Mouse (Mus musculus) frontal cortex, postnatal 14 days (tissue): ENCODE results near the gene Plod3.
"Not testable (repeated sequence)": the region's sequence is repeated elsewhere in the genome, so short reads cannot be mapped to it uniquely, and the experiment has no call there.

Experiments
- DNase-seq, 2 experiments: peaks; one replicate each; pipeline ENCODE4 v3.0.0; 2022; ENCODE audit warnings: low spot score in 2 of 2

Gene Plod3

DNA sequence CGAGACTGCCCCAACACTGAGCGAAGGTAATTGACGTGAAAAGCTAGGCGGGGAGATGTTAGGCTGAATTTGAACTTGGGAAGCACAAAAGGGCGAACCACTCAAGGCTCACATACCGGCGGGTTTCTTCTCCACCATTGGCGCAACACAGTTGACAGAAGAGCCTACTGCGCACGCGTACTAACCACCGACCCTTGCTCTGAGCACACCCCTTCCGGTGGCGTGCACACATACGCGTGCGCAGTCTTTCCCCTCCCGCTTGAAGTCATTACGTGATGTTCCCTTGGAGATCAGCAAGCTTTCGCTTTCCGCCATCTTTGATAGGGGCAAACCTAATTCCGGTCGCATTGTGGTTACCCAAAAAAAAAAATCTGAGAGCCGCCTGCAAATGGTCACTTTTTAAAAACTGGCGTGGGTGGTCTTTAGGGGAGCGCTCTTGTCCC is at the start of gene Plod3:
Gene Plod3, plus strand, starts transcription at position 325 of the 443 bp plus-strand sequence.
- peak; percentile 93 to 96 for DNase-seq

DNA sequence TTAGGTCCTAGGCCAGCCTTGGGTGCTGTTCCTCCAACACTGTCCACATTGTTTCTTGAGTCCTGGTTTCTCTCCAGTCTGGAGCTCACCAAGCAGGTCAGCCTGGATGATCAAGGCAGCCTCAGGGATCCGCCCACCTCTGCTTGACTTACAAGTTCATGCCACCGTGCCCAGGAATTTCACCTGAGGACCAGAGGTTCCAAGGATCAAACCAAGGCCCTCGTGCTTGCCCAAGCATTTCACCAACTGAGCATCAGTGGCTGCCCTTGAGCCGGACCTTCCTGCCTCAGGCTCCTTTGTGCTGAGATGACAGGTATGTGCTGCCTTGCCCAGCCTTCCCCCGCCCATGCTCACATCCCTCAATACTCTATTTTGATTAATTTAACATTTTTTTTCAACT is 49.2 kb upstream of the Plod3 start:
- no peak for DNase-seq

DNA sequence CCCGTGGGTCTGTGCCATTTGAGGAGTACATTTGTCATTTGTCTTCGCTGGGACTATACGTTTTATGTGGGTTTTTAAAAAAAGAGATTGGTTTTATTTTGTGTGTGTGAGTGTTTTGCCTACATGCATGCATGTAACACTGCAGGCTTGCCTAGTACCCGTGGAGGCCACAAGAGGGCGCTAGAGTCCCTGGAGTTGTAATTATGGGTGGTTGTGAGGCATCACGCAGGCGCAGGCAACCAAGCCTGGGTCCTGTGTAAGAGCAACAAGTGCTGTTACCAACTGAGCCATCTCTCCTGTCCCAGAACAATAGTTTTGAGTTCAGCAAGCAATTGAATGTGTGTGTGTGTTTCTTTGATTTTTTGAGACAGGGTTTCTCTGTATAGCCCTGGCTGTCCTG is 47.5 kb upstream of the Plod3 start:
- DNase-seq: no peak

DNA sequence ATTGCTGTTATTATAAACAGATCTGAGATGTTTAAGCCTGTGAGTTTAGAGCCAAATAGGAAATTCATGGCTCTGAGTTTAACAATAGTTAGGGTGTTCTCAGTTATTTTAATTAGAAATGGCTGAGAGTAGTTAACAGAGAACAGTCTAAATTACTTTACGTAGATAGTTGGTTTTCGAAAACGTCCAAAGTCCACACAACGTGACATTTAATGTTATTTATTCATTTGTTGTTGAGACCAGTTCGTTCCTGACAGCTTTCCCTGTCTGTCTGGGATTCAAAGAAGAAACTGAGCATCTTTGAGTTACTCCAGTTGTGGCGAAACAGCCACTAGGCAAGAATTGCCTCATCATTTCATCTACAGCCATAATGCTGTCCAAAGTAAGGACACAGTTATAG is 46.8 kb upstream of the Plod3 start:
- DNase-seq: not testable (repeated sequence)

DNA sequence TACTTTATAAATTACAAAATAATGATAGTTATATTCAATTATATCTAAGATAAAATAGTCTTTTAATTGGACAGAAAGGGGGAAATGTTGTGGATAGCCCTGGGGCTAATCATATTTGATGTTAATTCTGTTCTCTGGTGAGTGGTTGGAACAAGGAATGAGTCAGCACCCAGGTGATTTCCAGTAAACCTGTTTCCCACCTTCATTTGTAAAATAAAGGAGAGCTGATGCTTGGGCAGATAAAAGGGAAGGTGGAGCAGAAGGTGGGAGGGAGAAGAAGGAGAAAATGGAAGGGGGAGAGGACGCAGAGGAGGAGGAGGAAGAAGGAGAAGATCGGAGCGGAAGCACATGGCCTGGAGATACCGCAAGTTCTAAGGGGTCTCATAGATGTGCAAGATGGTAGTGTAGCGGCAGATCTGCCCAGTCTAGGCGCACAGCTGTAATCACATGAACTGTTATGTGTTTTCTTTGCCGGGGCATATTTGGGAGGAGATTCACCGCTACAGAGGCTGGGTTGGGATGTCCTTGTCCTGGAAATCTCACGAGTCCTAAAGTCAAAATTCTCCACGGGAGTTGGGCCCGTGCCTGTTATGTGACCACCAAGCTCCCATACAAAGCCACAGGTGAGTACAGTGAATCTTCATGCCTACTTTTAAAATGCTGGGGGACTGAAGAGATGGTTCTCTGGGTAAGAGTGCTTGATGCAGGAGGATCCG is 45.8 kb upstream of the Plod3 start:
- no peak for DNase-seq

DNA sequence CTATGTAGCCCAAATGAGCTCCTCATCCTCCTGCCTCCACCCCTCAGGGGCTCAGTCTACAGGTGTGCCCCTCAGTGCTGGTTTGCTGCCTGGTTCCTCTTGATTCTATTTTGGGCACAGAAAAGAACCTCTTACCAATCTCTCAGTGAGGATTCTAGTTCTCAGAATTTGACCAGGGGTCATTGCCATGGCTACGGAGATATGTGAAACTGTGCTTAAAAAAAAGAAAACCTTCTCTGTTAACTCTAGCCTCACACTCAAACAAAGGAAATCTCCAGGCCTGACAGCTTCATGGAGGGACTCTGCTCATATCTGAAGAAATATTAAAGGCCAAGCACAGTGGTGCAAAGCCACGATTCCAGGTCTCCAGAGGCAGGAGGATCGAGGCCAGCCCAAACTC is 44.0 kb upstream of the Plod3 start:
- DNase-seq: no peak

DNA sequence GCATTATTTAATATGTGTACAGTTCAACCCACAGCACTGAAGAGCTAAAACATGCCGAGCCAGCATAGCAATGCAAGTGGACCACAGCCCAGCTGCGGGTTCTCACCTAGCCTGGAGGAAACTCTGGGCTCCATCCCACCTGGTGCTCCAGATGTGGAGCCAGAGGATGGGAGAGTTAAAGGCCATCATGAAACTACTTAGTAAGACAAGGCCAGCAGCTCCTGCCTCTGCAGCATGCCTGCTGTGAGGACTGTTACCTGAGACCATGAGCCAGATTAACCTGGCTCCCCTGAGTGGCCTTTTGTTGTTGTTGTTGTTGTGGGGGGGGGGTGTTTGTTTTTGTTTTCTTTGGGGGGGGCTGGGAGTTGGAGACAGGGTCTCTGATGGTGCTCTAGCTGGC is 43.4 kb upstream of the Plod3 start:
- no peak for DNase-seq

DNA sequence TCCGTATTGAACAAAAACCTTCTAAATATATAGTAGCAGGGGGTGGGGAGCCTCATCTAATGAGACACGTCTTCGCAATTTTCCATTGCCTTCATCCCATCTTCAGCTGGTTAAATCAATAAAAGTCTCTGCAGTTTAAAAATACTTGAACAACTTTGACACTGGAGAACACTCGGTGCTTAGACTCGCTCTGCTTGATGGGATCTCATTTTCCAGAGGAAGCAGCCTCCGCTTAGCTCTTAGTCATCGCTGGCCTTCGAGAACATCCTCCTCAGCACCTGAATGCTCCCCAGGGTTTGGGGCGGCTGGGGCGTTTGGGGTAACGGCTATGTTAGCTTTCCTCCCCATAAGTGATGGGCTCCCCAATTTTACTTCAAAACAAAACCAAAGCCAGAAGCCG is 41.7 kb upstream of the Plod3 start:
- DNase-seq: no peak

DNA sequence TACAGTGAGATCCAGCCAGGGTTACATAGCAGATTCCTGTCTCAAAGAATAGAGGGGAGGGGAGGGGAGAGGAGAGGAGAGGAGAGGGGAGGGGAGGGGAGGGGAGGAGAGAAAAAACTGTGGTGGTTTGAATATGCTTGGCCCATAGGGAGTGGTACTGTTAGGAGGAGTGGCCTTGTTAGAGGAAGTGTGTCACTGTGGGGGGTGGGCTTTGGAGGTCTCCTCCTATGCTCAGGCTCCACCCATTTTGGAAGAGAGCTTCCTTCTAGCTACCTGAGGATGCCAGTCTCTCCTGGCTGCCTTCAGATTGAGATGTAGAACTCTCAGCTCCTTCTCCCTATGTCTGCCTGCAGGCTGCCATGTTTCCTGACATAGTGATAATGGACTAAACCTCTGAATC is 38.9 kb upstream of the Plod3 start:
- no peak for DNase-seq

DNA sequence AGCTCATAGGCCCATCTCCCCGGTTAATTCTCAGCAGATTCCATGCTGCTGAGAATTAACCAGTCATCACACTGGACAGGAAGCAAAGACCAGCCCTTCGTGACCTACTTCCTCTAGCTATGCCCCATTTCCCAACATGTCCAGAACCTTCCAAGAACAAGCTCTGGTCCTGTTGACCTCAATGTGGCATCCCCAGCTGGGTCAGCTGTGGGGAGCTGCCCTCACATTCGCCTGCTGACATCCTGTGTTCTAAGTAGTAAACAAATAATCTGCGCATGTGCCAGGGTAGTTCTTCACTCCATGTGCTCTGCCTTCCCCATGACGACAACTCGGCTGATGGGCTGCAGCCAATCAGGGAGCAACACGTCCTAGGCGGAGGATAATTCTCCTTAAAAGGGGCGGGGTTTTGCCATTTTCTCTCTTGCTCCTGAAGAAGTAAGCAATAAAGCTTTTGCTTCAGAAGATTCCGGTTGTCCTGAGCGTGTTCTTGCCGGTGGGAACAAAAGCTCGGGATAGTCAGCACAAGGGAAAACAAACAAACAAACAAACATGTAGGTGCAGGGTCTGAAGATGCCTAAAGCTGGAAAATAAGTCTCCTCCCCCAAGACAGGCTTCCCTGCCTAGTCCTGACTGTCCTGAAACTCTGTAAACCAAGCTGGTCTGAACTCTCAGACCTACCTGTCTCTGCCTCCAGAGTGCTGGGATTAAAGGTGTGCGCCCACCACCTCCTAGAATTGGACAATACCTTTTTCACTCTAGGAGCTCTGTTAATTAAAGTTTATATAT is 37.1 kb upstream of the Plod3 start:
- not testable (repeated sequence) for DNase-seq

DNA sequence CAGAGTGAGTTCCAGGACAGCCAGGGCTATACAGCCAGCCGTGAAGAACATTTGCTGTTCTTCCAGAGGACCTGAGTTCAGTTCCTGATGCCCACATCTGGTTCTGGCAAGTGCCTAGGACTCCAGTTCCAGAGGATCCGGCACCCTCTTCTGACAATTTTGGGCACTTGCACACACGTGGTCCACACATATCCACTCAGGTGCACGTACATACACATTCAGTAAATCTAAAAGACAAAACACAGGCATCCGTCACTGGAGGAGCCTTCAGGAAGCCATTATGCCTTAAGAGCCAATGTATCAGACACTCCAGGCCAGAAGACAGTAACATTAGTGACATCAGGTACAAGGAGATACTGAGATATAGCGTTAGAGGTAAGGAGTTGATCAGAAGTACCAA is 36.3 kb upstream of the Plod3 start:
- DNase-seq: no peak

DNA sequence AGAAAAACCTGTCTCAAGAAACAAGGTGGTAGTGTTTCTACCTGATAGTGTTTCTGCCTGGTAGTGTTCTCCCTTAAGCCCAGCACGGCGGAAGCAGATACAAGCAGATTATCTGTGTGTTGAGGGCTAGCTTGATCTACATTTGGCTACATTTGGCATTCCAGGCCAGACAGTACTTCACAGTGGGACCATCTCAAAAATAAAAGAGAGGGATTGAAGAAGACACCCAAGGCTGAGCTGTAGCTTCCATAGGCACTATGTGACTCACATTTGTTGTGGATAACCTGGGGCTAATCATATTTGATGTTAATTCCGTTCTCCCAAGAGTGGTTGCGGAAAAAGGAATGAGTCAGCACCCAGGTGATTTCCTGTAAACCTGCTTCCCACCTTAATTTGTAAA is 34.7 kb upstream of the Plod3 start:
- DNase-seq: no peak

DNA sequence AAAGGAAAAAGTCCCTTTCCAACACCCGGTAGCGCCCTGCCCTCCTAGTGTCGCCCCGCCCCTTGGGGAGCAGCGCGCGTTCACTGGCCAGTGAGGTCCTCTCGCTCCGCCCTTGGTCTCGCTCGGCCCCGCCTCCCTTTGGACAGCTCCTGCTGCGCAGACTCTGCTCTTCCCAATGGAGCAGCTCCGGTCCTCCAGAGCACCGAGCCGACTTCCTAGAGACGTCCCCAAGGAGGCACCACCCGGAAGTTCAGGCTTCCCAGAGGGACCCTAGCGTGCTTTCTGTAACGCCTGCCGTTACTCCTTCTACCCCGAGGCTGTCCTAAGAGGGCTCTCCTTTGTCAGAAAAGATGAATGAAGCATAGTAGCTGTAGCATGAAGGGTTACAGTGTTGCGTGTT is 33.8 kb upstream of the Plod3 start, which contains the start of gene Fis1:
Gene Fis1, plus strand, starts transcription at position 261 of the 400 bp plus-strand sequence.
- DNase-seq: peak; percentile 91

DNA sequence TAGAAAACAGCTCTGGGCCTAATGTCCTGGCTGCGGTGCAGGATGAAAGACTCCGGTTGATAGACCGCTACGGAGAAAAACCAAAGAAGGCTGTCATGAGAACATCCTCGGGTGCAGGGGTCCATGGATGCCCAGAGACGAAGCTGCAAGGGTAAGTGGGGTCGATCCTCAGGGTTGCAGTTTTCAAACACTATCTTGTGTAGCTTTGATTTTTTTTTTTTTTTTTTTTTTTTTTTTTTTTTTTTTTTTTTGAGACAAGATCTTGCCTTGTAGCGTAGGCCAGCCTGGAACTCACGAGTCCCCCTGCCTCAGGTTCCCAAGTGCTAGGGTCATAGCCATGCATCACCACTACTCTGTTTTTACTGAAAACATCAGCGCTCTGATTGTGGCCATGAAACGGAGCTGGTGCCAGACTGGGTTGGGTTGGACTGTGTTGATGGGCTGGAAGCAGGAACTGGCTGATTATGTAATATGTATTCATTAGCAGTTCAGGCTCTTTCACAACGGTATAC is 33.3 kb upstream of the Plod3 start:
- no peak for DNase-seq

DNA sequence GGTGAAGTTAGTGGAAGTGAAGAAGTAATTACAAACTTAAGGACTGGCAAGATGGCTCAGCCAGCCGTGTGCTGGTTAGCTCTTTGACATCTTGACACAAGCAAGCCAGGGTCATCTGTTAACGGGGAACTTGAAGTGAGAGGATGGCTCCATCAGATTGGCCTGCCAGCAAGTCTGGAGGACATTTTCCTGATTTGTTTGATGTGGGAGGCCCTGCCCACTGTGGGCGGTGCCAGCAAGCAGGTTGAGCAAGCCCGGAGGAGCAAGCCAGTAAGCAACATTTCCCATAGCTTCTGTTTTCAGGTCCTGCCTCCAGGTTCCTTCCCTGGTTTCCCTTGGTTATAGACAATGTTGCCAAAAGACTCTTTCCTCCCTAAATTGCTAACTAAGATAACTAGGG is 31.2 kb upstream of the Plod3 start:
- DNase-seq: no peak

DNA sequence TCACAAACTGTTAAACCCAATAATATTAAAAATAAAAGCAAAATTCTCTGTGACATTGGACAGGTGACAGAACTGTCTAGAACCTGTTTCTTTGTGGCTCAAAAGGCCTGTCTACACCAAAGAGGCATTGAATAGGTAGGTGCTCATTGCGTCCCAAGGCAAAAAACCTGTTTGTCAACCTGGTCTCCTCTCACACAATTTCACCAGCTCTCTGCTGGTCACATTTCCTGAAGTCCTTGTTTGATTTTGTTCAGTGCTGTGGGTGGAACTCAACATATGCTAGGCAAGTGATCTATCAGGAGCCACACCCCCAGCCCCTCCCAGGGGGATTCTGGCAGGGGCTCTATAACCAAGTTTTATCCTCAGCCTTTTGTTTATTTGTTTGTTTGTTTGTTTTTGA is 29.6 kb upstream of the Plod3 start:
- DNase-seq: no peak

DNA sequence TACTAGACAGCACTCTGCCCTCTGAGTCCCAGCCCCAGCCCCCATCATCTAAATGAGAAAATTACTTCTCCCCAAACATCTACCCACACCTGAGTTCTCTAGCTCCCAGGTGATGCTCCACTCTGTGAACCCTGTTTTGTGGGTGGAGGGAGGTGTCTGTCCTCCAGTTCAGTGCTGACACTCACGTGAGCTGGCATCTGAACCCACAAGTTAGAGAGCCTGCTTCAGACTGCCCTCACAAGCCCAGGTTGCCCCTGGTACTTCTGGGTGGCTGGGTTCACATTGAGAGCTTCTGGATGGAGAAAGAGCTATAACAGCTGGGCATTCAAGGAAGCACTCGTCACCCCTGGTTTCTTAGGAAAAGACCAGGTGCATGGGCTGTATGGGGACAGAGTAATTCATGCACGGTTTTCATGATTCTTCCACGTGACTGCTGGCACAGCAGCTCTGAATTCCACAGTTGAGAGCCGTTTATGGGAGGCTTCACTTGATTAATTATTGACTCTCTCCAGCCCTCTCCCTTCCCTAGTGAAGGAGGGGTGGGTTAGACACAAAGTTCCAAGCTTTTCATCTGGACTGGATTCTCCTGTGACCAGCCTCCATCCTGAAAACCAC is 27.7 kb upstream of the Plod3 start:
- no peak for DNase-seq

DNA sequence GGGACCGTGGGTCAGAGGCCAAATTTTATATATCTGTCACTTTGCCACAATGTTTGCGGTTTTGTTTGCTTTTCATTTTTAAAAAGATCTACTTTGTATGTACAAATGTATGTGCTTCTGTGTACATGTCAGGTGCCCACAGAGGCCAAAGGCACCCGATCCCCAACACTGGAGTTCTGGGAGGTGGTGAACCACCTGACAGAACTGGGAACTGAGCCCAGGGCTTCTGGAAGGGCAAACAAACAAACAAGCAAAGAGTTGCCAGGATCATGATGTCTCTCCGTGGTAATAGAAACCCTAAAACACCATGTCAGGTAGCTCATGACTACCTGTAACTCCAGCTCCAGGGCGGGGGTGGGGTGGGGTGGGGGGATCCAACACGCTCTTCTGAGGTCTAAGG is 26.8 kb upstream of the Plod3 start:
- DNase-seq: no peak

DNA sequence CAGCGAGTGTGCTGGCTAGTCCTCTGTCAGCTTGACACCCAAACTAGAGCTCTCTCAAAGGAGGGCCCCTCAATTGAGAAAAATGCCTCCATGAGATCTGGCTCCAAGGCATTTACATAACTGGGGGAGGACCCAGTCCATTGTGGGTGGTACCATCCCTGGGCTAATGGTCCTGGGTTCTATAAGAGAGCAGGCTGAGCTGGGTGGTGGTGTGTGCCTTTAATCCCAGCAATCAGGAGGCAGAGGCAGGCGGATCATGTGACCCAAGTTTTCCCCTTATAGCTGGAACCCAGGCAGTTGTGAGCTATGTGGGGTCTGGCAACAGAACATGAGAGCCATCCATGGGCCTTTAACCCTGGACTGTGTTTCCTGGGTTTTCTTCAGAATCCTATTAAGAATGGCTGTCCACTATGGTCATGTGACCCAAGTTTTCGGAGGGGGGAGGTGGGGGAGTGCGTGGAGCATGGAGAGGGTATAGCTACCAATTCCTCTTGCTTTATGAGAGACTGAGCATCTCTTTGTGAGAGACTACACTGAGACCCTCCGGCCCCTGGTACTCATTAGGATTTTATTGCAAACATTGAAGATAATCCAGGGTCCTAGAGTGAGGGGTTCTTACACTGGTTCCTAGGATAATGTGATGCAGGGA is 25.4 kb upstream of the Plod3 start:
- DNase-seq: no peak

DNA sequence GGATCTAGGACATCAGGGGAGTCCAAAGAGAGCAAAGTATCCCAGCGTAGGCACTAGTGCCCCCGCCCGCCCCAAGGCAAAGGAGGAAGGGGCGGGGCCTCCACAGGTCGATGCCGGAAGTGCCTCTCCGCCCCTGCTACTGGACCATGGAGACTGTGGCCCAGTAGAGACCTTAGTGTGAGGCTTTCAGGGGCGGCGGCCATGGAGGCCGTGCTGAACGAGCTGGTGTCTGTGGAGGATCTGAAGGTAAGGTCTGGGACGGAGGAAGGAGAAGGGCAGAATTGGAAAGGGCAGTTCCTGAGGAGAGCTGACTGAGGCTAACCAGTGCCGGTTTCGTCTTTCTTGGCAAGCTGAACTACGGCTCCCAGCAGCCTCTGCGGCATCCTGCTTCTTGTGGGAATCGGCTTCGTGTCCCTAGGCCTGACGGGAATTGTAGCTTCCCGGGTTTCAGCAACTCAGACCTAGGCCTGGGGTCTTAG is 24.8 kb upstream of the Plod3 start:
- peak; percentile 84 for DNase-seq

DNA sequence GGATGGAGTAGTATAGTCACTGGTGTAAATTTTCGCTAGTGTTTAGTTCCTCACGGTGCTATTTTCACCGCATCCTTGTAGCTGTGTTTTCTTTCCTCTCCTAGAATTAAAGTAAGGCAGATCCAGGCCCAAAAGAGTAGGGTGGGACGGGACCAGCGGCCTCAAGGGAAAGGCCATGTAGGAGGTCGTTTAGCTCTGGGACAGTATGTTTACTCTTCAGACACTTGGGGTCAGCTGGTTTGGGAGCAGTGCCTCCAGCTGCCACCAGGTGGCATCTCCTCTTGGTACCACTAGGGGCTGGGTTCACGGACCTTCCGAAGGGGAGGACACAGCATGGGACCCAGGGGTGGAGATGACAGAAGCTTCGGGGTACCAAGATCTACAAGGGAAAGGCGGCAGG is 24.3 kb upstream of the Plod3 start:
- DNase-seq: peak; percentile 64 to 69

DNA sequence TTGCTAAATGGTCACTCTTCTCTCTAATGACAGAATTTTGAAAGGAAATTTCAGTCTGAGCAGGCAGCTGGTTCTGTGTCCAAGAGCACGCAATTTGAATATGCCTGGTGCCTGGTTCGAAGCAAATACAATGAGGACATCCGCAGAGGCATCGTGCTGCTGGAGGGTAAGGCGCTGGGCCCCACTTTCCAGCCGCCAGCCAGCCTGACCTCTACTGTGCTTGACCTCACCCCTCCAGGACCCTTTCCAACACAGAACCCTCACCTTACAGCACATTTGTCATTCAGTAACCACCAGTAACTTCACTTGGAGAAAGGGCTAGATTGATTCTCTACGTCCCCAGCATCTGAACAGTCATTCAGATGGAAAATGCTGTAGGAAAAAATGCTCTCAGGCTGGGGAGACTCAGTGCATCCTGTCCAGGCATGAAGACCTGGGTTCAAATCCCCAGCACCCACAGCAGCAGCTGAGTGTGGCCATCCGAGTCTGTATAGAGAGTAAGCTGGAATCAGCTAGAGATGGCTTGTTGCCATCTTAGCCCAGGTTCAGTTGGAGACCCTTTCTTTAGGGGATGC is 23.8 kb upstream of the Plod3 start:
- DNase-seq: no peak
